Comparison of ENCODE assay signal across 8 mouse cellular contexts in the genomic region with DNA sequence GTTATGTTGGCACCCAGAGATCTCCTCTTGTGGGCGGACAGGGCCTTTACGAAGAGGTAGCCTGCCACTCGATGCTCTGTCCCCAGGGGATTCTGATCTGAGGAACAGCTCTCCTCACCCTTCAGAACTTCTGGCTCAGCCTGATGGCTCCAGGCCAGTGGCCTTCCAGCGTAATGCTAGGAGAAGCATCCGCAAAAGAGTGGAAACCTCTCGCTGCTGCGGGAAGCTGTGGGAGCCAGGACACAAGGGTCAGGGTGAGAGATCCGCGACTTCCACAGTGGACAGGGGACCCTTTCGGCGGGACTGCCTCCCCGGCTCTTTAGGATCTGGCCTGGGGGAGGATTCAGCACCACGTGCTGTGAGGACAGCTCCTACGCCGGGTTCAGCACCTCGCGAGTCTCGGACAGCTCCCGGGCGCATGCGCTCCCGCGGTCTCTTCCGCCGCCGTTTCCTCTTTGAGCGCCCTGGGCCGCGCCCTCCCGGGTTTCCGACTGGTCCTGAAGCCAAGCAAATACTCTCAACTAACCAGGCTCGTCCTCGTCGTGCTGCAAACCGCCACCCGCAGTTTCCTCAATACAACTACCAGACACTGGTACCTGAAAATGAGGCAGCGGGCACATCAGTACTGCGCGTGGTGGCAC. TPM values are rescaled to one million over a fixed set of nuclear protein-coding genes. Genes with fewer than 3 reads are reported as not detected.
DNase-seq lines count a peak whose midpoint lies in the region; ATAC-seq and TF ChIP-seq lines count a peak whose summit lies in the region.

No protein-coding gene starts in this region.

- in situ Hi-C loops in ES-E14 (cut with MboI; ENCODE audit: low sequenced_read_pairs in 2 of 2, unreplicated experiment in 2 of 2) = no loop called here

- peak overlapping the region; percentile 58 to 86 for H3K4me3 ChIP-seq in ES-E14 (ENCODE audit: insufficient read depth in 1 of 2, low read depth in 1 of 2, low read length in 2 of 2, poor library complexity in 1 of 2, severe bottlenecking in 1 of 2)
- peak overlapping the region; percentile 75 for H3K4me3 ChIP-seq in forebrain, embryonic 13.5 days

- H3K36me3 ChIP-seq in ES-E14 (ENCODE audit: control insufficient read depth, insufficient read depth, low read length, poor library complexity, severe bottlenecking) = no peaks in the 10 kb centered on the region
- peaks cover 39% of the 10 kb centered on the region for H3K36me3 ChIP-seq in forebrain, embryonic 13.5 days (ENCODE audit: poor library complexity, severe bottlenecking)

- no peak for ATAC-seq in forebrain, embryonic 13.5 days

- no peak for DNase-seq in ES-E14 (ENCODE audit: low read depth, low spot score)
- peak; percentile 65 for DNase-seq in c-Kit-positive CD71-positive TER-119-positive erythroid progenitor cells, embryonic 14.5 days (ENCODE audit: low spot score)
- peak; percentile 86 to 88 for DNase-seq in heart, postnatal 36 days
- peak; percentile 69 to 81 for DNase-seq in layer of hippocampus, postnatal 10 days (ENCODE audit: low spot score in 2 of 2)
- DNase-seq in lung, postnatal 36 days = peak; percentile 83
- DNase-seq in ovary, postnatal 36 days (ENCODE audit: low spot score) = peak; percentile 80
- DNase-seq in thymus, postnatal 25 days = peak; percentile 82

- H3K9me3 ChIP-seq in ES-E14 (ENCODE audit: control insufficient read depth, insufficient read depth, low read depth, low read length) = no peaks in the 10 kb centered on the region
- H3K9me3 ChIP-seq in forebrain, embryonic 13.5 days (replicated peaks) = no peaks in the 10 kb centered on the region

- 0 out of 2 replicates have a peak overlapping the region, but pooled peaks have one; percentile 27 for H3K9ac ChIP-seq in ES-E14 (ENCODE audit: insufficient read depth, low read depth, low read length, poor library complexity, severe bottlenecking)
- H3K9ac ChIP-seq in forebrain, embryonic 13.5 days = peak overlapping the region; percentile 86

- WGBS in forebrain, embryonic 13.5 days = 3% methylated on average over 39 of the region's 39 CpGs

- H3K27ac ChIP-seq in ES-E14 (ENCODE audit: insufficient read depth, low read depth, low read length, poor library complexity, severe bottlenecking) = no peak overlapping the region
- peak overlapping the region; percentile 74 for H3K27ac ChIP-seq in forebrain, embryonic 13.5 days

- peaks cover 71% of the 10 kb centered on the region for H3K27me3 ChIP-seq in forebrain, embryonic 13.5 days

- peak overlapping the region; percentile 92 for H3K4me2 ChIP-seq in forebrain, embryonic 13.5 days

- H3K4me1 ChIP-seq in ES-E14 (ENCODE audit: control insufficient read depth in 2 of 2, insufficient read depth in 2 of 2, low read length in 2 of 2, poor library complexity in 1 of 2) = peaks cover 0 to 13% of the 10 kb centered on the region in 2 experiments; a peak in 1 of 4 replicates
- peaks cover 64% of the 10 kb centered on the region for H3K4me1 ChIP-seq in forebrain, embryonic 13.5 days

- intact Hi-C loops in heart, postnatal 36 days (cut with DNase I) = no loop called here

TF ChIP-seq in ES-E14, 5 proteins besides CTCF, POLR2A, EP300 and RAD21:
- peak; percentile 61; the same call in 1 of the 2 replicates for TF ChIP-seq HCFC1 (IDR thresholded peaks at IDR 0.05; ENCODE audit: borderline replicate concordance, insufficient read depth, low read length)
- no peak for TF ChIP-seq ZC3H11A (IDR thresholded peaks at IDR 0.05; ENCODE audit: borderline replicate concordance, low read depth, low read length)
- no peak for TF ChIP-seq MAFK (IDR thresholded peaks at IDR 0.05; ENCODE audit: insufficient read depth, low read depth, low read length)

RNA-seq across cellular contexts. Expression of a gene that starts 0.7 kb away (rescaled TPM):
- 4.3 and 14.6 TPM in 2 replicates for total RNA-seq in ES-E14 (2012; rRNA removed)
- polyA plus RNA-seq in forebrain, embryonic 13.5 days (2015; fragmentation: Nextera tagmentation; extraction: Ambion mirVana) = 13.3 and 14.4 TPM in 2 replicates
- under 1 TPM in 1 of 2 experiments, not detected in 1; 0.14 TPM for total RNA-seq in heart, postnatal 36 days (2021)
- total RNA-seq in layer of hippocampus, postnatal 10 days (2021) = 10 to 100 TPM; 64.6 to 78.9 TPM

RNA-seq across cellular contexts. Expression of a gene that starts 18.7 kb away (rescaled TPM):
- total RNA-seq in ES-E14 (2012; rRNA removed) = 17.4 and 20.2 TPM in 2 replicates
- polyA plus RNA-seq in forebrain, embryonic 13.5 days (2015; fragmentation: Nextera tagmentation; extraction: Ambion mirVana) = 15.2 and 17.6 TPM in 2 replicates
- total RNA-seq in heart, postnatal 36 days (2021) = 1 to 10 TPM; 7.2 to 9.4 TPM
- 10 to 100 TPM; 40.7 to 43.4 TPM for total RNA-seq in layer of hippocampus, postnatal 10 days (2021)

RNA-seq across cellular contexts. Expression of a gene that starts 26.3 kb away (rescaled TPM):
- total RNA-seq in ES-E14 (2012; rRNA removed) = 15.1 and 19.8 TPM in 2 replicates
- 8.1 and 8.5 TPM in 2 replicates for polyA plus RNA-seq in forebrain, embryonic 13.5 days (2015; fragmentation: Nextera tagmentation; extraction: Ambion mirVana)
- 10 to 100 TPM; 26.8 to 29.2 TPM for total RNA-seq in heart, postnatal 36 days (2021)
- total RNA-seq in layer of hippocampus, postnatal 10 days (2021) = 10 to 100 TPM; 35.8 to 38.1 TPM

RNA-seq across cellular contexts. Expression of a gene that starts 43.2 kb away (rescaled TPM):
- total RNA-seq in ES-E14 (2012; rRNA removed) = 23.0 and 24.4 TPM in 2 replicates
- 153 and 172 TPM in 2 replicates for polyA plus RNA-seq in forebrain, embryonic 13.5 days (2015; fragmentation: Nextera tagmentation; extraction: Ambion mirVana)
- total RNA-seq in heart, postnatal 36 days (2021) = 10 to 100 TPM; 21.3 to 23.6 TPM
- 100 to 1,000 TPM; 180 to 190 TPM for total RNA-seq in layer of hippocampus, postnatal 10 days (2021)
